Mouse (Mus musculus) CD4-positive naive resting alpha-beta T cell, adult 76 days (primary cell): ENCODE results near the gene Kcnb1. TPM values are rescaled to one million over a fixed set of nuclear protein-coding genes. Genes with fewer than 3 reads are reported as not detected.

Source experiments
- total RNA-seq: library from RNA; stranded (reverse); gene quantifications from one replicate; pipeline ENCODE4 v1.2.4, GENCODE M21; 2023

Gene Kcnb1
- 1.0 TPM for total RNA-seq

GRCm38 (mm10) chr2:167190076-167190399, at the start of gene Kcnb1:
Gene Kcnb1, minus strand, starts transcription at chr2:167190155.

DNA sequence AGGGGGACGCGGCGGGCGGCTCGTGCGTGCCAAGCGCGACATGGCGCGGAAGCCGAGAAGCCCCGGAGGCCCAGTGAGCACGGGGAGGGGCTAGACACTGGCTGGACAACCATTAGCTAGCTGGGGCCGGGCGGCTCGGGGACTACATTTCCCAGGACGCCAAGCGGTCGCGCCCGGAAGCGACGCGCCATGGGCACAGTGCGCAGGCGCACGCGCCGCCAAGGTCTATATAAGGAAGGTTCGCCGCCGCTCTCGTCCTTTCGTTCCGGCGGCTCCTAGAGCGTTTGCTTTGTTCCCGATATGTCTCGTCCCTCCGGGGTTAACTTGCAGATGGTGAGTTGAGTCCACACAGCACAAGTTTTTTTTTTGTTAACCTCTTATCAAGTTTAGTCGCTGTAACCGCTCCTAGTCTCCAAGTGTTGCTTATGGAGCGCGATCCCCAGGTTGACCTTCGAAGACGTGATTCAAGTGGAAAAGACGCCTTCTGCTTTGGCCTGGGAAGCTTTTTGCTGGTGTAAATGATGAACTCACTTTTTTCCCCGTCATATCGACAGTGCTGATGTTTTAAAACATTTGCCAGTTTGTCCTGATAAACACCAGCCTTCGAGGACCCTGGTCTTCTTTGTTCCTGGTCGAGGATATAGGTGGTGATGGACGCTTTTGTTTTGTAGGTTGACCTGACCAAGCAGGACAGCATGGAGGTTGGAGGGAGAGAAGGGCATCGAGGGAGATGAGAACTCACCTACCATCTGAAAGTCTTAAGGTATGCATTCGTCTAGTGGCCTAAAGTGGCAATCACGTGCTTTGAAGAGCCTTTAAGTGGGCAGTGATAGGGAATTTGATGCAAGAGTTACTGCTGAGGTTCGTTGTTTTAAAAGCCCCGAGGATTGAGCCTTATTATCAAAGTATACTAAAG, 126.7 kb downstream of the Kcnb1 start, which contains the start of gene Znfx1:
TSS of gene Znfx1 (minus strand) at position 51 of the 916 bp plus-strand sequence.

Other genes starting within 250 kb of the Kcnb1 start
- gene Stau1, start 193.9 kb downstream of the Kcnb1 start, total RNA-seq: 94.3 TPM
- gene Ddx27, start 175.0 kb downstream of the Kcnb1 start, total RNA-seq: 99.9 TPM
- gene Znfx1, start 127.1 kb downstream of the Kcnb1 start, total RNA-seq: 59.4 TPM
- 0.53 TPM for gene Ptgis, start 50.4 kb upstream of the Kcnb1 start, total RNA-seq
- gene B4galt5, start 159.0 kb upstream of the Kcnb1 start, total RNA-seq: 30.2 TPM
- gene Slc9a8, start 231.6 kb upstream of the Kcnb1 start, total RNA-seq: 96.5 TPM